Mouse (Mus musculus) hindbrain, embryonic 16.5 days (tissue): Measurements from ENCODE around the gene Gdpgp1. TPM values are rescaled to one million over a fixed set of nuclear protein-coding genes. Genes with fewer than 3 reads are reported as not detected.

Source experiments
- ATAC-seq: fragments of 200-750 bp; cut with Nextera tagmentation; 2 replicates; pipeline ENCODE4 v1.8.0; 2017; ENCODE audit warnings: moderate TSS enrichment, moderate library complexity
- H3K27ac ChIP-seq: fragments of 300-500 bp; sonication (generic); 2 replicates; pipeline ENCODE4 v1.5.1; 2014; ENCODE audit warnings: low read depth, mild to moderate bottlenecking, control low read depth, low read length, moderate library complexity
- H3K27me3 ChIP-seq: fragments of 300-500 bp; sonication (generic); replicated peaks from 2 replicates; pipeline ENCODE4 v1.6.1; 2014; ENCODE audit warnings: low read length; ENCODE audit not compliant: control insufficient read depth, insufficient read depth
- H3K36me3 ChIP-seq: fragments of 300-500 bp; sonication (generic); 2 replicates; pipeline ENCODE4 v1.6.1; 2014; ENCODE audit warnings: mild to moderate bottlenecking, low read length, moderate library complexity, mixed read lengths; ENCODE audit not compliant: control insufficient read depth, insufficient read depth
- H3K4me1 ChIP-seq: fragments of 300-500 bp; sonication (generic); 2 replicates; pipeline ENCODE4 v1.6.1; 2014; ENCODE audit warnings: low read depth, low read length; ENCODE audit not compliant: control insufficient read depth, insufficient read depth
- H3K4me2 ChIP-seq: fragments of 300-500 bp; sonication (generic); 2 replicates; pipeline ENCODE4 v1.6.1; 2014; ENCODE audit warnings: mild to moderate bottlenecking, low read length, control low read depth, moderate library complexity
- H3K4me3 ChIP-seq: fragments of 300-500 bp; sonication (generic); 2 replicates; pipeline ENCODE4 v1.5.1; 2014; ENCODE audit warnings: mild to moderate bottlenecking, low read length, control low read depth, moderate library complexity
- H3K9ac ChIP-seq: fragments of 300-500 bp; sonication (generic); 2 replicates; pipeline ENCODE4 v1.6.1; 2014; ENCODE audit warnings: low read depth, mild to moderate bottlenecking, control low read depth, low read length, moderate library complexity
- H3K9me3 ChIP-seq: fragments of 300-500 bp; sonication (generic); 2 replicates; pipeline ENCODE4 v1.6.1; 2014; ENCODE audit warnings: mild to moderate bottlenecking, low read length, moderate library complexity; ENCODE audit not compliant: control insufficient read depth
- WGBS: fragments of 180-500 bp; shearing (Covaris S2); extraction: QIAGEN DNeasy Blood & Tissue Kit; methylation state at CpG from one replicate; pipeline ENCODE4 v1.1.7; 2014; 5-methylcytosine and 5-hydroxymethylcytosine counted together
- polyA plus RNA-seq: library from polyadenylated mRNA; unstranded; fragments of >200 nt; fragmentation: Nextera tagmentation; extraction: Ambion mirVana; gene quantifications from 2 replicates; pipeline ENCODE4 v1.2.1, GENCODE M21; 2015

Gdpgp1 gene
- polyA plus RNA-seq, 1 experiment from 2014 or later, result 4.9 TPM

DNA sequence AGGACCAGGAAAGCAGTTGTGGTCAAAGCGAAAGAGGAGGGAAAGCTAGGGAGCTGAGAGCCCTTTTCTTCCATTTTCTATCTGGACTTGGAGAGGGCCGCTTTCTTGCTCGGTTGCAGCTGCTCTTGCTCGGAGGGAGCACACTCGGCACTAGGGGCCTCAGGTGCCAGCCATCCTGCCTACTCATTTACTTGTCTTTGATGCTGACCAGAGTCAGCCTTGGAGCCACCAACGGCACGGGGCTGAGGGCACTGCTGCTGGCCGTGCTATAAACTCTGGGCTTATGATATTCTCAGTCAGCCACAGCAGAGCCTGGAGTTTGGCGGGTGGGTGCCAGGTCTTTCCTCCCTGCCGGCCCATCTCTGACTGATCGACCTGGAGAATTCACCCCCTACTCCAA is 33.8 kb upstream of the Gdpgp1 start:
- no peak for ATAC-seq
- Histone ChIP-seq H3K9ac (peak overlapping the region; percentile 85), H3K4me1 (peaks cover 63% of the 10 kb centered on the region), H3K27ac (peak overlapping the region; percentile 96), H3K27me3 (no peaks in the 10 kb centered on the region), H3K36me3 (no peaks in the 10 kb centered on the region), H3K9me3 (no peaks in the 10 kb centered on the region), H3K4me3 (peak overlapping the region; percentile 77), H3K4me2 (peak overlapping the region; percentile 80)
- WGBS, result 1% methylated on average over 11 of the region's 11 CpGs

DNA sequence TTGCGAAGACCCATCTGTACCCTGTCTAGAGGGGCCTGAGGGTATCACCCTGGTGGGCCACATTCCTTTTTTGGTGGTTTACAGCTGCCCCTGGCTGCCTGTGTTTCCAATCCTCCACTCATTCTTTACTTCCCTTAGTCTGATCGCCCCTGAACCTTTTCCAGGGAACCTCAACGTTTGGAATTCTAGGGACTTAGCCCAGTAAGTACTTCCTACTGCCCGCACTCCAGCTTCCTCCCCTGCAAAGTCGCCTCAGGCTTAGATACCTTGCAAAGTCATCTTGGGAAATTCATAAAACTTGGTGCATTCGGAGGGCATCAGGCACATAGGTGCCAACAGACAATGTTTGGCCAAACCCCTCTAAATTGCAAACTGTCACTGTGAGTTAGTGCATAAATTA is 33.4 kb upstream of the Gdpgp1 start:
- Histone ChIP-seq H3K4me1 (peaks cover 64% of the 10 kb centered on the region), H3K27ac (peak overlapping the region; percentile 96), H3K36me3 (no peaks in the 10 kb centered on the region), H3K4me3 (peak overlapping the region; percentile 77), H3K27me3 (no peaks in the 10 kb centered on the region), H3K4me2 (peak overlapping the region; percentile 80), H3K9ac (peak overlapping the region; percentile 85), H3K9me3 (no peaks in the 10 kb centered on the region)
- WGBS, result 29% methylated on average over 6 of the region's 6 CpGs
- no peak for ATAC-seq

DNA sequence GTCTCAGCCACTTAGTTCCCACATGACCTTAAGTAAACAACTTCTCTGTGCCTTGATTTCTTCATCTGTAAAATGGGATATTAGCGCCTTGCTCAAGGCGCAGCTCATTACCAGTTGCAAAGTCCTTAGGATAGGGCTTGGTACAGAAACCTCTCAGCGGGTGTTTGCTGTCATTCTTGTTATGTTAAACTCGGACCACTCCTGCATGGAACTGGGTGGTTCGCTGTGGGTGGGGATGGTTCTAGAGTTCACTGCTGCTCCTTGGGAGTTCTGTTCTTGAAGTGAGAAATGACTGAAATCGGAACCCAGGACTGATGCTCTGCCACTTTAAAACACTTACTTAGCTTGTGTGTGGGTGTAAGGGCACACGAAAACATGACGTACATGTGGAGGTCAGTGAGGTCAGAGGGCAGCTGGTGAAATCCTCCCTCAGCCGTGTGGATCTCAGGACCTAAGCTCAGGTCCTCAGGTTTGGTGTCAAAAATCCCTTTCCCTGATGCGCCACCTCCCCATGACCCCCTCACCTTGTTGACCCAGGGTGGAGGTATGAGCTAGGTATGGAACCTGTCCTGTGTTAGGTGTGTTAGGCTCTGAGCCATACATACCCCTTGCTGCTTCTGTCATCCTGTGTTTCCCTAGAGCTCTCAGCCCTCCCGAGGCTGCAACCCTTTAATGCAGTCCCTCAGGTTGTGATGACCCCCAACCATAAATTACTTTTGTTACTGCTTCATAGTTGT is 32.6 kb upstream of the Gdpgp1 start:
- 0 out of 2 replicates have a peak overlapping the region, but pooled peaks have one; percentile 13 for H3K9ac ChIP-seq
- ATAC-seq, result no peak
- H3K27ac ChIP-seq, result no peak overlapping the region
- 76% methylated on average over 11 of the region's 11 CpGs for WGBS
- H3K4me1 ChIP-seq, result peaks cover 62% of the 10 kb centered on the region
- peak overlapping the region; percentile 80 for H3K4me2 ChIP-seq
- no peaks in the 10 kb centered on the region for H3K36me3 ChIP-seq
- H3K9me3 ChIP-seq, result no peaks in the 10 kb centered on the region
- no peaks in the 10 kb centered on the region for H3K27me3 ChIP-seq
- peak overlapping the region; percentile 77 for H3K4me3 ChIP-seq

DNA sequence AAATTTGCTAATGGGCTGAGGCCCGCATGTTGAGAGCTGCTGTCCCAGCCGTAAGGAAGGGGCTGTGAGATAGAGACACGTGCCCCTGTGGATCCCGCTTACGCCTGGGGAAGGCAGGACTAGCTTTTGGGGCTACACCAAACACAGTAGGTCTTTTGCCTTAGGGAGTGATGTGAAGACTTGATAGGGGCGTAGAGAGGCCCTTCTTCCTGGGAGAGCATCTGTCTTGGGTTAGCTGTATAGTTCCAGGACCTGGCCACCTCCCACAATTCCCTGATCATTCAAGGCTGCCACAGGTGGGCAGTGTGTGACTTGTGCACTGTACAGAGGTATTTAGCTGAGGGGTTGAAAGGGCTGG is 32.1 kb upstream of the Gdpgp1 start:
- H3K4me1 ChIP-seq, result peaks cover 62% of the 10 kb centered on the region
- no peak overlapping the region for H3K27ac ChIP-seq
- H3K27me3 ChIP-seq, result no peaks in the 10 kb centered on the region
- H3K9me3 ChIP-seq, result no peaks in the 10 kb centered on the region
- H3K36me3 ChIP-seq, result no peaks in the 10 kb centered on the region
- H3K4me3 ChIP-seq, result no peak overlapping the region
- peak overlapping the region; percentile 80; the same call in 1 of the 2 replicates for H3K4me2 ChIP-seq
- ATAC-seq, result no peak
- no peak overlapping the region for H3K9ac ChIP-seq
- 87% methylated on average over 6 of the region's 6 CpGs for WGBS

DNA sequence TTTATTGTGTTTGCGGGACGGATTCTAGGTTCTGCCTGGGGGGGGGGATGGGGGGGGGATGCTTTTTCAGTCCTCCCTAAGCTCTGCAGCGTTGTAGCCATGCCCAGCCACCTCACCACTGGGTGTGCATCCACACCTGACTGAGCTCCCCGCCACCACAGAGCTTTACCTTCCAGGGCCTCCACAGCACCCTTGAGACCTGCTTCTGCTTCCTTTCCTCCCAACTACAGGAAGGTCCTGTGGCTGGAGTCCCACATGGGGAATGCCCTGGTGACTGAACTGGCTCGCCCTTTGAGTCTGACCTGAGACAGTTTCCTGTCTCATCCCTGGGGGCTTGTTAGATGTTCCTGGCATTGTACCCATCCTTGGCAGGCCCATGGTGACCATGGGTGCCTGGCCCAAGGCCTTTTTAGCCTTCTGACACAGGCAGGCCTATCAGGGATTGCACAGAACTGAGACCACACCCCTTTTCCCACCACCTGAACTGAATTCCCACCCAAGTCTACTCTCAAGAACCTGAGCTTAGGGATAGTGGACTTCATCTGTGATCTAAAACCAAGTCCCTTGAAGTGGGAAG is 31.6 kb upstream of the Gdpgp1 start:
- 91% methylated on average over 5 of the region's 5 CpGs for WGBS
- no peak for ATAC-seq
- no peaks in the 10 kb centered on the region for H3K36me3 ChIP-seq
- no peak overlapping the region for H3K9ac ChIP-seq
- no peak overlapping the region for H3K4me2 ChIP-seq
- no peaks in the 10 kb centered on the region for H3K27me3 ChIP-seq
- no peak overlapping the region for H3K27ac ChIP-seq
- H3K4me3 ChIP-seq, result no peak overlapping the region
- H3K9me3 ChIP-seq, result no peaks in the 10 kb centered on the region
- peaks cover 62% of the 10 kb centered on the region for H3K4me1 ChIP-seq

DNA sequence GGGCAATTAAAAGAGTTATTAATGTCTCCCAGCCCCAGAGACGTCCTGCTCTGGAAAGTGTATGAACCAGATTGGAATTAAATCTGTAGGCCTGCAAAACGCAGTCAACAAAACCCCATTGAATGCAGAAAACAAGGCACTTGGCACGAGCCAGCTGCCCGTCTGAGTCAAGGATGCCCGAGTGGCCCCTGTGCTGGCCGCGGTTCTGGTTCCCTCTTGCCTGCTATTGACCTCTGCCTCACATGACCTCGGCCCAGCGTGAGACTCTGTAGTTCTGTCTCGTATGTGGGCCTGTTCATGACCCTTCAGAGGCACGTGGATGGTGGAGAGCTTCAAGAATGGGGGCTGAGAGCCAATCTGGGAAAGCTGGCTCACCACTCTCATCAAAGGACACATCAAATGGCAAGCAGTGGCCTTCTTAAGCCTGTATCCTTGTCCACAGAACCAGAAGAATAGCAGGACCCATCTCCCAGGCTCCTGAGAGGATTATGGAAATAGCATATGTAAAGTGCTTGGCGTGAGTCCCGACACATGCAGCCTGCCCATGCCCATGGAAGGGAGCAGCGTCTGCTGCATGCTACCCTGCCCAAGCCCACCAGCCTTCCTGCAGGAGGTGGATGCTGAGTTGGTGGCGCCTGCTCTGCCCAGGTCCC is 30.7 kb upstream of the Gdpgp1 start:
- H3K4me2 ChIP-seq, result peak overlapping the region; percentile 15; the same call in 1 of the 2 replicates
- no peak overlapping the region for H3K9ac ChIP-seq
- H3K27me3 ChIP-seq, result no peaks in the 10 kb centered on the region
- WGBS, result 59% methylated on average over 15 of the region's 15 CpGs
- peak overlapping the region; percentile 39; the same call in 1 of the 2 replicates for H3K27ac ChIP-seq
- no peaks in the 10 kb centered on the region for H3K36me3 ChIP-seq
- H3K9me3 ChIP-seq, result no peaks in the 10 kb centered on the region
- H3K4me1 ChIP-seq, result peaks cover 61% of the 10 kb centered on the region
- ATAC-seq, result no peak
- H3K4me3 ChIP-seq, result no peak overlapping the region

DNA sequence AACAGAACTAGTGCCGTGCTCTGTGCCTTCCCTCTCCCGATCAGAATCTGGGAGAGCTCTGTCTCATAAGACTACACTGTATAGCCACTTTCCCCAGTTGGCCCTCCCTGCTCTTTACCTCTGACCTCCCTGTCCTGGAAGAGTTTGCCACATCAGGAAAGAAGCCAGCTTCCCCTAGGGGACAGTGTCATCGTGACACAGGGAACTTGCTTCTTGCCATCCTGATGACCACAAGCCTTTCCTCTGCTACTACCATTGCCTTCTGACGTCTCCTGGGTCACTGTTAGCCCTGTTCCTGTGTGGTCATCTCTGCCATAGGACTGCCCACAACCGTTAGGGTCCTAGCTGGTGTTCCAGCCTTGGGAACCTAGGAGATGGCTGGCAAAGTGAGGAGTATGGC is 29.7 kb upstream of the Gdpgp1 start:
- H3K4me2 ChIP-seq, result no peak overlapping the region
- H3K4me3 ChIP-seq, result no peak overlapping the region
- H3K9me3 ChIP-seq, result no peaks in the 10 kb centered on the region
- H3K36me3 ChIP-seq, result no peaks in the 10 kb centered on the region
- peaks cover 56% of the 10 kb centered on the region for H3K4me1 ChIP-seq
- 86% methylated on average over 5 of the region's 5 CpGs for WGBS
- H3K27ac ChIP-seq, result no peak overlapping the region; the same call in 1 of the 2 replicates
- ATAC-seq, result no peak
- no peaks in the 10 kb centered on the region for H3K27me3 ChIP-seq
- H3K9ac ChIP-seq, result no peak overlapping the region

DNA sequence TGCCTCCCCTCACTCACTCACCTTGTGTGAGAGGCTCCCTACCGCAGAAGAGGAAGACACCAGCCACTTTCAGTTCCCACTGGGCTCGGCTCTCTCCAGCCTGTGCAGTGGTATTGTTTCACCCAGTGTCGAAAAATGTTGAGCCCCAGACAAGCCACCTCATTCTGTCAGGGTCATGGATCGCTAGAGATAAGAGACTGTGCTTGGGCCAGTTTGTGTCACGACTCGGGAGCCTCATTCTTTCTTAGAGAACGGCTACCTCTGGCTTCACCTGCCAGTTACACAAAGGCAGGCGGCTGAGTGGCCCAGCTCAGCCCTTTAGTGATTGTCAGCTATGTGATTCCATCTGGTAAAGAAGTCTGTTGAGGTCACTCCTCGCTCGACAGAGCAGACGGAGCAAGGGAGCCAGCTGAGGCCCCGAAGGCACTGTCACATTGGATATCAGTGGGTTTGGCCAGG is 29.0 kb upstream of the Gdpgp1 start:
- ATAC-seq, result no peak
- WGBS, result 35% methylated on average over 12 of the region's 12 CpGs
- Histone ChIP-seq H3K4me3 (no peak overlapping the region), H3K9ac (peak overlapping the region; percentile 22; the same call in 1 of the 2 replicates), H3K36me3 (no peaks in the 10 kb centered on the region), H3K27ac (peak overlapping the region; percentile 8; the same call in 1 of the 2 replicates), H3K4me1 (peaks cover 60% of the 10 kb centered on the region), H3K4me2 (no peak overlapping the region), H3K9me3 (no peaks in the 10 kb centered on the region), H3K27me3 (no peaks in the 10 kb centered on the region)

DNA sequence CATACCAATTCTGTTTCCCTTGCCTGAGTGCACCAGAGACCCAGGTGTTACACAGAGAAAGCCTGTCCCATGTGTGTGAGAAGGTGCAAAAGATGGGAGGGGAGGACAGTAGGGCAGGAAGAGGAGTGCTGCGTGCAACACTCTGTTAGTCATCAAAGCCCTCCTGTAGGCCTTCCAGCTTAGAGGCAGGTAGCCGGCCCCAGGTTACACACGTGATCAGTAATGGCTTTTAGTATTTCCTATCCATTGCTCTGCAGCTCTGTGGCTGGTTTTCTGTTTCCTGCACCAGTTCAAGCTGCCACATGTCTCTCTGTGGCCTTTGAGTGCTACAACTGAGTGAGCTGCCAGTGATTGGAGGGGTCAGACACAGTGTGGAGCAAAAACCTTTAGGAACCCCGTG is 28.3 kb upstream of the Gdpgp1 start:
- no peak overlapping the region for H3K9ac ChIP-seq
- no peaks in the 10 kb centered on the region for H3K27me3 ChIP-seq
- H3K4me1 ChIP-seq, result peaks cover 60% of the 10 kb centered on the region
- H3K36me3 ChIP-seq, result no peaks in the 10 kb centered on the region
- 86% methylated on average over 4 of the region's 4 CpGs for WGBS
- no peak overlapping the region for H3K4me3 ChIP-seq
- H3K4me2 ChIP-seq, result no peak overlapping the region
- no peaks in the 10 kb centered on the region for H3K9me3 ChIP-seq
- no peak for ATAC-seq
- H3K27ac ChIP-seq, result no peak overlapping the region
